ENCODE assay signal across 21 mouse cellular contexts in genomic region chr3:123024496-123025234, GRCm38 (mm10). TPM values are rescaled to one million over a fixed set of nuclear protein-coding genes. Genes with fewer than 3 reads are reported as not detected.
"Had no signal": no experiment of that assay in that cellular context is flagged by ENCODE, and none has a peak within 500 bp of the region (broad histone marks: within the 10 kb centered on the region; RNA-seq: fewer than 3 reads in every experiment).

No protein-coding gene starts in this region.

- DNase-seq: liver, embryonic 13.5 days; liver, postnatal 0 days; lung, adult 2 months; lung, postnatal 14 days; lung, postnatal 36 days; right cerebral cortex, postnatal 14 days; thymus, adult 18-20 months; thymus, postnatal 25 days; thymus, postnatal 4 days had no signal

- H3K4me2 ChIP-seq: liver, embryonic 11.5 days; liver, embryonic 13.5 days; liver, embryonic 15.5 days; lung, embryonic 15.5 days; midbrain, embryonic 11.5 days; midbrain, embryonic 13.5 days; midbrain, embryonic 15.5 days; neural tube, embryonic 12.5 days had no signal

- H3K9me3 ChIP-seq: liver, embryonic 13.5 days; liver, embryonic 15.5 days; lung, embryonic 15.5 days; megakaryocyte, embryonic 14.5 days; midbrain, embryonic 13.5 days; midbrain, embryonic 15.5 days; neural tube, embryonic 12.5 days had no signal

- H3K27me3 ChIP-seq: liver, embryonic 13.5 days; liver, embryonic 15.5 days; lung, embryonic 15.5 days; megakaryocyte, embryonic 14.5 days; midbrain, embryonic 13.5 days; midbrain, embryonic 15.5 days; neural tube, embryonic 12.5 days had no signal

- H3K4me1 ChIP-seq: liver, embryonic 13.5 days; liver, embryonic 15.5 days; lung, embryonic 15.5 days; midbrain, embryonic 13.5 days; midbrain, embryonic 15.5 days; neural tube, embryonic 12.5 days had no signal

- H3K27ac ChIP-seq: liver, embryonic 13.5 days; liver, embryonic 15.5 days; lung, embryonic 15.5 days; macrophage; midbrain, embryonic 13.5 days; midbrain, embryonic 15.5 days; neural tube, embryonic 12.5 days had no signal

- ATAC-seq: liver, postnatal 0 days; lung, postnatal 0 days; midbrain, embryonic 13.5 days; midbrain, embryonic 15.5 days had no signal

- H3K36me3 ChIP-seq: liver, embryonic 13.5 days; liver, embryonic 15.5 days; lung, embryonic 15.5 days; midbrain, embryonic 13.5 days; midbrain, embryonic 15.5 days; neural tube, embryonic 12.5 days had no signal

- H3K4me3 ChIP-seq: liver, embryonic 13.5 days; liver, embryonic 15.5 days; lung, embryonic 15.5 days; megakaryocyte, embryonic 14.5 days; midbrain, embryonic 13.5 days; midbrain, embryonic 15.5 days; neural tube, embryonic 12.5 days had no signal

- H3K9ac ChIP-seq: liver, embryonic 13.5 days; liver, embryonic 15.5 days; liver, postnatal 0 days; lung, embryonic 15.5 days; midbrain, embryonic 13.5 days; midbrain, embryonic 15.5 days; neural tube, embryonic 12.5 days had no signal

RNA-seq across cellular contexts. Expression of gene Myoz2, which starts 10.2 kb away (rescaled TPM):
- polyA plus RNA-seq: macrophage; midbrain, embryonic 11.5 days; midbrain, embryonic 13.5 days; midbrain, embryonic 15.5 days; midbrain, postnatal 0 days; spleen, adult 2 months had no signal
